Mouse (Mus musculus): ENCODE results near the gene H2-Ab1. TPM values are rescaled to one million over a fixed set of nuclear protein-coding genes. Genes with fewer than 3 reads are reported as not detected.
A peak's percentile ranks its signal among the peaks of the same experiment; 100 is the strongest.

The H2-Ab1 gene
- polyA plus RNA-seq, 1 experiment from 2014 or later = 53.9 TPM

DNA sequence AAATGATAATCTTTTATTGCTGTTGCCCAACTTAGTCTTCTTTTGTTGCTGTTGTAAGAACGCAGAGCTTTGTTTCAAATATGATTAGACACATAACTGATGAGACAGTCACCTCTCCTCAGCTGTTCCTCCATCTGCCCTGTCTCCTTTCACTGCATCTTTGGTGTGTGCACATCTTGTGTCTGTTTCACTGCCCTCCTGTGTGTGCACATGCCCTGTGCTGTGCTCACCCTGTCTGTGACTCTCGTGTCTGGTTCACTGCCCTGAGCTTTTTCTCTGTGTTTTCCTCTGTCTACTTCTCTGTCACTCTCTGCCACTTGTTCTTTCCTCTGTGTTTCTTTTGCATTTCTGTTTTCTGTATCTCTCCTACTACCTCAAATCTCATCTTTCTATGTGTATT is 12.7 kb downstream of the H2-Ab1 start:
- no peaks in the 10 kb centered on the region for H3K9me3 ChIP-seq (ENCODE audit: control insufficient read depth)
- no peaks in the 10 kb centered on the region for H3K36me3 ChIP-seq (ENCODE audit: control insufficient read depth, insufficient read depth)
- WGBS = 58% methylated on average over 2 of the region's 2 CpGs
- H3K4me1 ChIP-seq (replicated peaks; ENCODE audit: control insufficient read depth, insufficient read depth, low read length) = no peaks in the 10 kb centered on the region
- no peak overlapping the region for H3K9ac ChIP-seq (ENCODE audit: low read depth, low read length)
- no peak overlapping the region for H3K4me3 ChIP-seq (ENCODE audit: low read depth, low read length)
- no peak overlapping the region for H3K4me2 ChIP-seq (replicated peaks; ENCODE audit: low read depth)
- no peak for TF ChIP-seq CTCF (IDR thresholded peaks at IDR 0.05; ENCODE audit: low read depth)
- no peaks in the 10 kb centered on the region for H3K27me3 ChIP-seq (replicated peaks; ENCODE audit: control insufficient read depth, insufficient read depth, low read length)
- no peak for ATAC-seq
- H3K27ac ChIP-seq (ENCODE audit: low read depth, low read length) = no peak overlapping the region

DNA sequence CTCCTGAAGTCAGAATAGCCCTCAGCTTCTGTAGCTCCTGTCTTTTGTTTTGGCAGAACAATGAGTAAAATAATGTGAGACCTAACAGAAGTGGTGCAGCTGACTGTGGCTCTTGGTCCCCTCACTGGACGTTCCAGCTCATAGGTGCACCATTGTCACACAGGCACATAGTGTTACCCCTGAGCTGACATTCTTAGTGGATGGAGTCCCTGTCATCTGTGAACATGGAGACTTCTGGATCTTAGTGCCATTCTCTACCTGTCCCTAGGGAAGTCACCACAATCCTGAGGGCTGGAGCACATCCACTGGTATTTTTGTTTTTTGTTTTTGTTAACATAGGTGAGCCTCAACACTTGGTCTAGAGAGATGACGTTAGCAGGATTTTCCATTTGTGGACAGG is 13.5 kb downstream of the H2-Ab1 start:
- no peaks in the 10 kb centered on the region for H3K4me1 ChIP-seq (replicated peaks; ENCODE audit: control insufficient read depth, insufficient read depth, low read length)
- TF ChIP-seq CTCF (IDR thresholded peaks at IDR 0.05; ENCODE audit: low read depth) = no peak
- no peak for ATAC-seq
- 73% methylated on average over 2 of the region's 2 CpGs for WGBS
- H3K36me3 ChIP-seq (ENCODE audit: control insufficient read depth, insufficient read depth) = no peaks in the 10 kb centered on the region
- no peak overlapping the region for H3K4me3 ChIP-seq (ENCODE audit: low read depth, low read length)
- no peak overlapping the region for H3K4me2 ChIP-seq (replicated peaks; ENCODE audit: low read depth)
- no peak overlapping the region for H3K27ac ChIP-seq (ENCODE audit: low read depth, low read length)
- H3K9me3 ChIP-seq (ENCODE audit: control insufficient read depth) = no peaks in the 10 kb centered on the region
- H3K27me3 ChIP-seq (replicated peaks; ENCODE audit: control insufficient read depth, insufficient read depth, low read length) = no peaks in the 10 kb centered on the region
- no peak overlapping the region for H3K9ac ChIP-seq (ENCODE audit: low read depth, low read length)

DNA sequence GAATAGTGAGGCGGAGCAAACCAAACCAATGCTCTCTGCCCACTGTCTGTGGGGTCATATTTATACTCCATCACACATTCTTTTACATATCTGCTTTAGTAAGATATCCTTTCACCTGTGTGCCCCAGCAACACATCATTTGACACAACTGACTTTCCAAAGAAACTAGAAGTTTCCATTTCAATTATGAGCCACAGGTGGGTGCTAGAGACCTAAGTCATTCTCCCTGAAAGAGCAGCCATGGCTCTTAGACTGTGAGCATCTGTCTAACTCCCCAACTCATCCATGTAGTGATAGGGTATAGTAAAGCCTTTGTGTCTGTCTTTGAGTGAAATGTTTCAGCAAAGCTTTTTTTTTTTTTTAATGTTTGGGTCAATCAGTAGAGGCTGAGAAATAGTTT is 14.6 kb downstream of the H2-Ab1 start:
- peak; percentile 69 for TF ChIP-seq CTCF (IDR thresholded peaks at IDR 0.05; ENCODE audit: low read depth)
- H3K27ac ChIP-seq (ENCODE audit: low read depth, low read length) = no peak overlapping the region
- H3K4me1 ChIP-seq (replicated peaks; ENCODE audit: control insufficient read depth, insufficient read depth, low read length) = no peaks in the 10 kb centered on the region
- H3K4me2 ChIP-seq (replicated peaks; ENCODE audit: low read depth) = no peak overlapping the region
- H3K9ac ChIP-seq (ENCODE audit: low read depth, low read length) = no peak overlapping the region
- peaks cover 3% of the 10 kb centered on the region; the same call in 1 of the 2 replicates for H3K9me3 ChIP-seq (ENCODE audit: control insufficient read depth)
- H3K36me3 ChIP-seq (ENCODE audit: control insufficient read depth, insufficient read depth) = no peaks in the 10 kb centered on the region
- H3K27me3 ChIP-seq (replicated peaks; ENCODE audit: control insufficient read depth, insufficient read depth, low read length) = no peaks in the 10 kb centered on the region
- no peak for ATAC-seq
- no peak overlapping the region for H3K4me3 ChIP-seq (ENCODE audit: low read depth, low read length)
- 95% methylated on average over 1 of the region's 1 CpGs for WGBS

DNA sequence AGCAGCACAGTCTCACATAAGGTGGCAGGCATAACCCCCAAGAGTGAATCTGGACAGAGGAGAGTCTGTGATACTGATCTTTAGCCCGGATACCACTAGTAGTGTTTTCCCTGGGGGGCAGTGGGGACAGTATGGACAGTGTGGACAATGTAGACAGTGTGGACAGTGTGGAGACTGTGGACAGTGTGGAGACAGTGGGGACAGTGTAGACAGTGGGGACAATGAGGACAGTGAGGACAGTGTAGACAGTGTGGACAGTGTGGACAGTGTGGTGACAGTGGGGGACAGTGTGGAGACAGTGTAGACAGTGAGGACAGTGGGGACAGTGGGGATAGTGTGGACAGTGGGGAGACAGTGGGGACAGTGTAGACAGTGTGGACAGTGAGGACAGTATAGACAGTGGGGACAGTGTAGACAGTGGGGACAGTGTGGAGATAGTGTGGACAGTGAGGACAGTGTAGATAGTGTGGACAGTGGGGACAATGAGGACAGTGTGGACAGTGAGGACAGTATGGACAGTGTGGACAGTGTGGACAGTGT is 23.1 kb downstream of the H2-Ab1 start:
- Histone ChIP-seq H3K27me3 (replicated peaks; ENCODE audit: control insufficient read depth, insufficient read depth, low read length) (no peaks in the 10 kb centered on the region; the same call in 1 of the 2 replicates), H3K36me3 (ENCODE audit: control insufficient read depth, insufficient read depth) (no peaks in the 10 kb centered on the region), H3K4me3 (ENCODE audit: low read depth, low read length) (no peak overlapping the region), H3K4me2 (replicated peaks; ENCODE audit: low read depth) (no peak overlapping the region), H3K9ac (ENCODE audit: low read depth, low read length) (no peak overlapping the region), H3K27ac (ENCODE audit: low read depth, low read length) (no peak overlapping the region), H3K4me1 (replicated peaks; ENCODE audit: control insufficient read depth, insufficient read depth, low read length) (no peaks in the 10 kb centered on the region), H3K9me3 (ENCODE audit: control insufficient read depth) (peaks cover 4% of the 10 kb centered on the region; the same call in 1 of the 2 replicates)
- 88% methylated on average over 1 of the region's 1 CpGs for WGBS
- no peak for TF ChIP-seq CTCF (IDR thresholded peaks at IDR 0.05; ENCODE audit: low read depth)
- ATAC-seq = no peak

DNA sequence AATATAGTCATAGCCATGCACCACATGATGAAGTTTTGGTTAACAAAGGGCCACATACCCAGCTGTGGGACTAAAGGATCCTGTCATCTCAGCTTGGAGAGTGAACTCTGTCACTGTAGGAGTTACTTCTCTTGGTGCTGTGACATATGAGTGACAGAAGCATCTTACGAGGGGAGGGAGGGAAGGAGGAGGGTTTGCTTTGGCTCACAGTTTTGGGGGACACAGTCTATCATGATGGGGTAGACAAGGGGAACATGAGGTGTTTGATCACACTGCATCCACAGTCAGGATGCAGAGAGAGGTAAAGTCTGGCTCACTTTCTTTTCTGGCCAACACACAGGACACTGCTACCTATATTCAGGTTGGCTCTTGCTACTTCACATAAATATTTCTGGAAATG is 24.3 kb downstream of the H2-Ab1 start:
- Histone ChIP-seq H3K27me3 (replicated peaks; ENCODE audit: control insufficient read depth, insufficient read depth, low read length) (no peaks in the 10 kb centered on the region; the same call in 1 of the 2 replicates), H3K36me3 (ENCODE audit: control insufficient read depth, insufficient read depth) (no peaks in the 10 kb centered on the region), H3K9me3 (ENCODE audit: control insufficient read depth) (peaks cover 4% of the 10 kb centered on the region; the same call in 1 of the 2 replicates), H3K27ac (ENCODE audit: low read depth, low read length) (no peak overlapping the region), H3K4me3 (ENCODE audit: low read depth, low read length) (no peak overlapping the region), H3K4me2 (replicated peaks; ENCODE audit: low read depth) (no peak overlapping the region), H3K4me1 (replicated peaks; ENCODE audit: control insufficient read depth, insufficient read depth, low read length) (no peaks in the 10 kb centered on the region), H3K9ac (ENCODE audit: low read depth, low read length) (no peak overlapping the region)
- 88% methylated on average over 1 of the region's 1 CpGs for WGBS
- TF ChIP-seq CTCF (IDR thresholded peaks at IDR 0.05; ENCODE audit: low read depth) = no peak
- no peak for ATAC-seq

DNA sequence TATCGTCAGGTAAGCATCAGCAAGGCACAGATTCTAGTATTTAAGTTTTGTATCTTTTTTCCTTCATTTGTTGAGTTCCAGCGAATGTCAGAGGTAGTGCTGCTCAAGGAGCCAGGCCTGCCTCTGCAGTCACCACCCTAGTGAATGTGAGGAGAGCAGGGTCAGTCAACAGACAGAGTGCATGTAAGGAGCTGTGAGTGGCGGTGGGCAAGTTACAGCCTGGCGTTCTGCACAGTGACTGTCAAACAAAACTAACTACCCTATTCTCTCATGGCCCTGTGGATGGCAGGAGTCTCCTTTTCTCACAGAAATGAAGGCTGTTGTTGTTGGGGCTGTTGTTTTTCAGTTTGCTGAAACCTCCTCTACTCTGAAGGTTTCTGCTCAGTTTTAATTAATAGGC is 27.9 kb downstream of the H2-Ab1 start:
- H3K4me3 ChIP-seq (ENCODE audit: low read depth, low read length) = no peak overlapping the region
- no peaks in the 10 kb centered on the region; the same call in 1 of the 2 replicates for H3K27me3 ChIP-seq (replicated peaks; ENCODE audit: control insufficient read depth, insufficient read depth, low read length)

DNA sequence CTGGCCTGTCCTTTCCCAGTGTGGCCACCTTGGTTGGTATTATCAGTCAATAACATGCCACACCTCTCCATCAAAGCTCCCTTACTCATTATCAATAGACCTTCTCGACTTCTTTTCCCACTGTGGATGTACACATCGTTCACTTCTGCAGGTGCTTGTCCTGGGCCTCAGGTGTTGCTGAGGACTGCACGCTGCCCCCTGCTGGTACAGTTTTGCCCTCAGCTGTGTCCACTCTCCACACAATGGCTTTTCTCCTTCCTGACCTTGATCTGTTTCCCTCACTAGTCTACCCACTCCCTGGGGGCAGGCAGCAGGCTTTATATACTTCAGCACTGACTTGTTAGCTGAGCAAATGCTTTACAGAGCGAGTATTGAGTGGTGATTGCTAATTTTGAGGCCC is 28.4 kb downstream of the H2-Ab1 start:
- H3K36me3 ChIP-seq (ENCODE audit: control insufficient read depth, insufficient read depth) = no peaks in the 10 kb centered on the region
- no peaks in the 10 kb centered on the region for H3K9me3 ChIP-seq (ENCODE audit: control insufficient read depth)
- H3K9ac ChIP-seq (ENCODE audit: low read depth, low read length) = no peak overlapping the region
- H3K4me3 ChIP-seq (ENCODE audit: low read depth, low read length) = no peak overlapping the region
- H3K27ac ChIP-seq (ENCODE audit: low read depth, low read length) = no peak overlapping the region
- H3K4me1 ChIP-seq (replicated peaks; ENCODE audit: control insufficient read depth, insufficient read depth, low read length) = no peaks in the 10 kb centered on the region
- 24% methylated on average over 4 of the region's 4 CpGs for WGBS
- TF ChIP-seq CTCF (IDR thresholded peaks at IDR 0.05; ENCODE audit: low read depth) = peak; percentile 80
- no peak for ATAC-seq
- H3K4me2 ChIP-seq (replicated peaks; ENCODE audit: low read depth) = no peak overlapping the region
- H3K27me3 ChIP-seq (replicated peaks; ENCODE audit: control insufficient read depth, insufficient read depth, low read length) = no peaks in the 10 kb centered on the region; the same call in 1 of the 2 replicates

More for the DNA sequence above, 27.9 kb downstream of the H2-Ab1 start:
- no peak for TF ChIP-seq CTCF (IDR thresholded peaks at IDR 0.05; ENCODE audit: low read depth)
- H3K4me2 ChIP-seq (replicated peaks; ENCODE audit: low read depth) = no peak overlapping the region
- H3K36me3 ChIP-seq (ENCODE audit: control insufficient read depth, insufficient read depth) = no peaks in the 10 kb centered on the region
- no peak overlapping the region for H3K27ac ChIP-seq (ENCODE audit: low read depth, low read length)
- H3K4me1 ChIP-seq (replicated peaks; ENCODE audit: control insufficient read depth, insufficient read depth, low read length) = no peaks in the 10 kb centered on the region
- H3K9me3 ChIP-seq (ENCODE audit: control insufficient read depth) = no peaks in the 10 kb centered on the region
- no peak overlapping the region for H3K9ac ChIP-seq (ENCODE audit: low read depth, low read length)
- 83% methylated on average over 4 of the region's 4 CpGs for WGBS
- no peak for ATAC-seq

Measured in intestine, postnatal 0 days (tissue).